Mouse (Mus musculus) effector memory CD4-positive, alpha-beta T cell, adult 5 months (primary cell): ENCODE data around the gene Klhl29. TPM values are rescaled to one million over a fixed set of nuclear protein-coding genes. Genes with fewer than 3 reads are reported as not detected.

ENCODE experiments used
- polyA plus RNA-seq: library from polyadenylated mRNA; unstranded; fragments of 100-300 nt; shearing (Covaris generic); gene quantifications from one replicate; pipeline ENCODE4 v1.2.1, GENCODE M21; 2017

The Klhl29 gene
- not detected for polyA plus RNA-seq

GRCm38 (mm10) chr12:5375616-5376461 lies at the start of gene Klhl29:
TSS of gene Klhl29 (minus strand) at chr12:5375682.

